Mouse (Mus musculus): ENCODE results near the gene Ccdc87. TPM values are rescaled to one million over a fixed set of nuclear protein-coding genes. Genes with fewer than 3 reads are reported as not detected.

The Ccdc87 gene
- polyA plus RNA-seq, 1 experiment from 2014 or later, result 0.51 TPM

GRCm38 (mm10) chr19:4877785-4878184, 38.6 kb downstream of the Ccdc87 start, which contains the start of gene Actn3:
Actn3 (minus strand) TSS chr19:4877909.
- 4% methylated on average over 17 of the region's 17 CpGs for WGBS
- Histone ChIP-seq H3K4me1 (ENCODE audit: insufficient read depth, low read depth, low read length) (peaks cover 4% of the 10 kb centered on the region; the same call in 1 of the 2 replicates), H3K36me3 (ENCODE audit: insufficient read depth, low read length) (no peaks in the 10 kb centered on the region), H3K27me3 (replicated peaks; ENCODE audit: insufficient read depth, low read length) (0 out of 2 replicates have a peak, but pooled peaks cover 3% of the 10 kb centered on the region), H3K9ac (replicated peaks; ENCODE audit: low read depth) (peak within 1 kb of the TSS; percentile 82), H3K27ac (ENCODE audit: low read length) (peak within 1 kb of the TSS; percentile 26; the same call in 1 of the 2 replicates), H3K4me2 (replicated peaks; ENCODE audit: low read depth, low read length) (peak within 1 kb of the TSS; percentile 97), H3K9me3 (ENCODE audit: low read length) (no peaks in the 10 kb centered on the region), H3K4me3 (ENCODE audit: low read depth, low read length) (peak within 1 kb of the TSS; percentile 80)
- ATAC-seq (peak; percentile 5; the same call in 1 of the 2 replicates), DNase-seq (ENCODE audit: low spot score) (peak; percentile 38)
- TF ChIP-seq CTCF (IDR thresholded peaks at IDR 0.05) (no peak), EP300 (IDR thresholded peaks at IDR 0.05) (no peak)

GRCm38 (mm10) chr19:4878405-4879323, 39.5 kb downstream of the Ccdc87 start, which contains the start of gene Zdhhc24:
Zdhhc24 (plus strand) TSS chr19:4878668.
- Histone ChIP-seq H3K27me3 (replicated peaks; ENCODE audit: insufficient read depth, low read length) (0 out of 2 replicates have a peak, but pooled peaks cover 3% of the 10 kb centered on the region), H3K4me1 (ENCODE audit: insufficient read depth, low read depth, low read length) (peaks cover 4% of the 10 kb centered on the region; the same call in 1 of the 2 replicates), H3K9ac (replicated peaks; ENCODE audit: low read depth) (peak within 1 kb of the TSS; percentile 82), H3K4me2 (replicated peaks; ENCODE audit: low read depth, low read length) (peak within 1 kb of the TSS; percentile 97), H3K27ac (ENCODE audit: low read length) (peak within 1 kb of the TSS; percentile 26; the same call in 1 of the 2 replicates), H3K36me3 (ENCODE audit: insufficient read depth, low read length) (no peaks in the 10 kb centered on the region), H3K4me3 (ENCODE audit: low read depth, low read length) (peak within 1 kb of the TSS; percentile 80), H3K9me3 (ENCODE audit: low read length) (no peaks in the 10 kb centered on the region)
- DNase-seq (ENCODE audit: low spot score) (peak; percentile 98), ATAC-seq (peak; percentile 99)
- 1% methylated on average over 52 of the region's 52 CpGs for WGBS
- TF ChIP-seq CTCF (IDR thresholded peaks at IDR 0.05), result peak; percentile 11; the same call in 1 of the 2 replicates
- no peak for TF ChIP-seq EP300 (IDR thresholded peaks at IDR 0.05)

- peak overlapping the region; percentile 80; the same call in 1 of the 2 replicates for H3K4me3 ChIP-seq (ENCODE audit: low read depth, low read length)
- 61% methylated on average over 10 of the region's 10 CpGs for WGBS
- ATAC-seq (no peak), DNase-seq (ENCODE audit: low spot score) (no peak)
- TF ChIP-seq CTCF (IDR thresholded peaks at IDR 0.05), result no peak
- no peak for TF ChIP-seq EP300 (IDR thresholded peaks at IDR 0.05)
- H3K27me3 ChIP-seq (replicated peaks; ENCODE audit: insufficient read depth, low read length), result 0 out of 2 replicates have a peak, but pooled peaks cover 3% of the 10 kb centered on the region
- no peaks in the 10 kb centered on the region for H3K36me3 ChIP-seq (ENCODE audit: insufficient read depth, low read length)
- H3K4me2 ChIP-seq (replicated peaks; ENCODE audit: low read depth, low read length), result peak overlapping the region; percentile 97; the same call in 1 of the 2 replicates
- H3K4me1 ChIP-seq (ENCODE audit: insufficient read depth, low read depth, low read length), result peaks cover 4% of the 10 kb centered on the region; the same call in 1 of the 2 replicates
- peak overlapping the region; percentile 82; the same call in 1 of the 2 replicates for H3K9ac ChIP-seq (replicated peaks; ENCODE audit: low read depth)
- no peaks in the 10 kb centered on the region for H3K9me3 ChIP-seq (ENCODE audit: low read length)
- H3K27ac ChIP-seq (ENCODE audit: low read length), result no peak overlapping the region
These were observed 40.1 kb downstream of the Ccdc87 start for GRCm38 (mm10) chr19:4879324-4879703.

- Histone ChIP-seq H3K27ac (ENCODE audit: low read length) (no peak overlapping the region), H3K4me2 (replicated peaks; ENCODE audit: low read depth, low read length) (no peak overlapping the region), H3K9me3 (ENCODE audit: low read length) (no peaks in the 10 kb centered on the region), H3K9ac (replicated peaks; ENCODE audit: low read depth) (no peak overlapping the region), H3K4me3 (ENCODE audit: low read depth, low read length) (no peak overlapping the region), H3K4me1 (ENCODE audit: insufficient read depth, low read depth, low read length) (no peaks in the 10 kb centered on the region), H3K36me3 (ENCODE audit: insufficient read depth, low read length) (no peaks in the 10 kb centered on the region), H3K27me3 (replicated peaks; ENCODE audit: insufficient read depth, low read length) (no peaks in the 10 kb centered on the region)
- ATAC-seq (no peak), DNase-seq (ENCODE audit: low spot score) (no peak)
- 87% methylated on average over 4 of the region's 4 CpGs for WGBS
- TF ChIP-seq CTCF (IDR thresholded peaks at IDR 0.05), result no peak
- TF ChIP-seq EP300 (IDR thresholded peaks at IDR 0.05), result no peak
These were observed 44.8 kb downstream of the Ccdc87 start for GRCm38 (mm10) chr19:4883961-4884360.

GRCm38 (mm10) chr19:4889791-4890190, 50.6 kb downstream of the Ccdc87 start:
- no peak for DNase-seq (ENCODE audit: low spot score)
- Histone ChIP-seq H3K9me3 (ENCODE audit: low read length) (no peaks in the 10 kb centered on the region), H3K4me1 (ENCODE audit: insufficient read depth, low read depth, low read length) (no peaks in the 10 kb centered on the region), H3K9ac (replicated peaks; ENCODE audit: low read depth) (no peak overlapping the region), H3K27ac (ENCODE audit: low read length) (no peak overlapping the region), H3K4me3 (ENCODE audit: low read depth, low read length) (no peak overlapping the region), H3K27me3 (replicated peaks; ENCODE audit: insufficient read depth, low read length) (no peaks in the 10 kb centered on the region), H3K4me2 (replicated peaks; ENCODE audit: low read depth, low read length) (no peak overlapping the region), H3K36me3 (ENCODE audit: insufficient read depth, low read length) (no peaks in the 10 kb centered on the region)
- 77% methylated on average over 10 of the region's 10 CpGs for WGBS
- TF ChIP-seq CTCF (IDR thresholded peaks at IDR 0.05) (no peak), EP300 (IDR thresholded peaks at IDR 0.05) (no peak)
- ATAC-seq, result no peak

GRCm38 (mm10) chr19:4891798-4892197, 52.6 kb downstream of the Ccdc87 start:
- no peaks in the 10 kb centered on the region for H3K4me1 ChIP-seq (ENCODE audit: insufficient read depth, low read depth, low read length)
- no peak for TF ChIP-seq CTCF (IDR thresholded peaks at IDR 0.05)
- no peak for TF ChIP-seq EP300 (IDR thresholded peaks at IDR 0.05)
- 78% methylated on average over 3 of the region's 3 CpGs for WGBS

More at GRCm38 (mm10) chr19:4891798-4892197, 52.6 kb downstream of the Ccdc87 start:
- H3K27me3 ChIP-seq (replicated peaks; ENCODE audit: insufficient read depth, low read length), result no peaks in the 10 kb centered on the region
- H3K27ac ChIP-seq (ENCODE audit: low read length), result no peak overlapping the region
- ATAC-seq (no peak), DNase-seq (ENCODE audit: low spot score) (no peak)
- H3K4me3 ChIP-seq (ENCODE audit: low read depth, low read length), result no peak overlapping the region
- H3K9me3 ChIP-seq (ENCODE audit: low read length), result no peaks in the 10 kb centered on the region
- H3K9ac ChIP-seq (replicated peaks; ENCODE audit: low read depth), result no peak overlapping the region
- no peaks in the 10 kb centered on the region for H3K36me3 ChIP-seq (ENCODE audit: insufficient read depth, low read length)
- no peak overlapping the region for H3K4me2 ChIP-seq (replicated peaks; ENCODE audit: low read depth, low read length)

Other genes starting within 250 kb of the Ccdc87 start
- gene Lrfn4, start 223.7 kb upstream of the Ccdc87 start, polyA plus RNA-seq (2015; fragmentation: Nextera tagmentation; extraction: Ambion mirVana), result 3.2 and 3.4 TPM in 2 replicates
- gene Rce1, start 213.7 kb upstream of the Ccdc87 start, polyA plus RNA-seq (2015; fragmentation: Nextera tagmentation; extraction: Ambion mirVana), result 52.5 and 54.9 TPM in 2 replicates
- 0.71 and 1.4 TPM in 2 replicates for gene Gm960, start 140.7 kb upstream of the Ccdc87 start, polyA plus RNA-seq (2015; fragmentation: Nextera tagmentation; extraction: Ambion mirVana)
- 0.50 and 0.51 TPM in 2 replicates for gene Sptbn2, start 128.2 kb upstream of the Ccdc87 start, polyA plus RNA-seq (2015; fragmentation: Nextera tagmentation; extraction: Ambion mirVana)
- 23.4 and 26.8 TPM in 2 replicates for gene Rbm4b, start 82.9 kb upstream of the Ccdc87 start, polyA plus RNA-seq (2015; fragmentation: Nextera tagmentation; extraction: Ambion mirVana)
- 28.6 and 29.4 TPM in 2 replicates for gene Rbm4, start 45.5 kb upstream of the Ccdc87 start, polyA plus RNA-seq (2015; fragmentation: Nextera tagmentation; extraction: Ambion mirVana)
- 13.9 and 19.7 TPM in 2 replicates for gene Gm21992, start 27.8 kb upstream of the Ccdc87 start, polyA plus RNA-seq (2015; fragmentation: Nextera tagmentation; extraction: Ambion mirVana)
- gene Rbm14, start 27.7 kb upstream of the Ccdc87 start, polyA plus RNA-seq (2015; fragmentation: Nextera tagmentation; extraction: Ambion mirVana), result 24.3 and 25.1 TPM in 2 replicates
- 53.0 and 54.5 TPM in 2 replicates for gene Ccs, start within 50 bp of the Ccdc87 start, polyA plus RNA-seq (2015; fragmentation: Nextera tagmentation; extraction: Ambion mirVana)
- gene Ctsf, start 15.8 kb downstream of the Ccdc87 start, polyA plus RNA-seq (2015; fragmentation: Nextera tagmentation; extraction: Ambion mirVana), result 34.2 and 35.2 TPM in 2 replicates
- 0.27 and 0.40 TPM in 2 replicates for gene Actn3, start 38.5 kb downstream of the Ccdc87 start, polyA plus RNA-seq (2015; fragmentation: Nextera tagmentation; extraction: Ambion mirVana)
- 8.1 and 9.1 TPM in 2 replicates for gene Zdhhc24, start 39.3 kb downstream of the Ccdc87 start, polyA plus RNA-seq (2015; fragmentation: Nextera tagmentation; extraction: Ambion mirVana)
- 1.6 and 1.9 TPM in 2 replicates for gene Bbs1, start 67.3 kb downstream of the Ccdc87 start, polyA plus RNA-seq (2015; fragmentation: Nextera tagmentation; extraction: Ambion mirVana)
- gene Dpp3, start 88.9 kb downstream of the Ccdc87 start, polyA plus RNA-seq (2015; fragmentation: Nextera tagmentation; extraction: Ambion mirVana), result 47.6 and 47.7 TPM in 2 replicates
- gene Peli3, start 103.8 kb downstream of the Ccdc87 start, polyA plus RNA-seq (2015; fragmentation: Nextera tagmentation; extraction: Ambion mirVana), result 0.85 and 1.8 TPM in 2 replicates
- 52.1 and 55.1 TPM in 2 replicates for gene Mrpl11, start 122.8 kb downstream of the Ccdc87 start, polyA plus RNA-seq (2015; fragmentation: Nextera tagmentation; extraction: Ambion mirVana)
- gene Npas4, start 150.9 kb downstream of the Ccdc87 start, polyA plus RNA-seq (2015; fragmentation: Nextera tagmentation; extraction: Ambion mirVana), result 0.04 TPM in 1 of 2 replicates, not detected in the other
- gene Slc29a2, start 184.5 kb downstream of the Ccdc87 start, polyA plus RNA-seq (2015; fragmentation: Nextera tagmentation; extraction: Ambion mirVana), result 0.88 TPM in 2 replicates
- gene B4gat1, start 199.5 kb downstream of the Ccdc87 start, polyA plus RNA-seq (2015; fragmentation: Nextera tagmentation; extraction: Ambion mirVana), result 33.8 and 36.3 TPM in 2 replicates
- gene AC124502.3, start 199.5 kb downstream of the Ccdc87 start, polyA plus RNA-seq (2015; fragmentation: Nextera tagmentation; extraction: Ambion mirVana), result 1.1 and 1.6 TPM in 2 replicates
- 40.8 and 47.6 TPM in 2 replicates for gene Brms1, start 202.0 kb downstream of the Ccdc87 start, polyA plus RNA-seq (2015; fragmentation: Nextera tagmentation; extraction: Ambion mirVana)
- gene Rin1, start 211.1 kb downstream of the Ccdc87 start, polyA plus RNA-seq (2015; fragmentation: Nextera tagmentation; extraction: Ambion mirVana), result 1.7 and 1.9 TPM in 2 replicates
- 23.1 and 25.1 TPM in 2 replicates for gene Cd248, start 228.7 kb downstream of the Ccdc87 start, polyA plus RNA-seq (2015; fragmentation: Nextera tagmentation; extraction: Ambion mirVana)
- gene Tmem151a, start 246.2 kb downstream of the Ccdc87 start, polyA plus RNA-seq (2015; fragmentation: Nextera tagmentation; extraction: Ambion mirVana), result 4.1 and 4.5 TPM in 2 replicates
- 93.3 and 105 TPM in 2 replicates for gene Yif1a, start 249.2 kb downstream of the Ccdc87 start, polyA plus RNA-seq (2015; fragmentation: Nextera tagmentation; extraction: Ambion mirVana)